Mouse (Mus musculus) stomach, adult 2 months (tissue): ENCODE measurements around the gene Rxfp4. TPM values are rescaled to one million over a fixed set of nuclear protein-coding genes. Genes with fewer than 3 reads are reported as not detected.

Experiments used
- polyA plus RNA-seq: library from polyadenylated mRNA; depleted of rRNA; stranded (reverse); fragments of >200 nt; gene quantifications from 2 replicates; pipeline ENCODE4 v1.2.3, GENCODE M21; 2012; rRNA removed

Gene Rxfp4
- 0.11 TPM in 1 of 2 replicates, not detected in the other for polyA plus RNA-seq

GRCm38 (mm10) chr3:88652846-88653515 lies at the start of gene Rxfp4:
Gene Rxfp4, minus strand, starts transcription at chr3:88653142.

GRCm38 (mm10) chr3:88684980-88685941 lies 32.3 kb upstream of the Rxfp4 start, which contains the start of gene Khdc4:
Gene Khdc4, plus strand, starts transcription at chr3:88685803.

GRCm38 (mm10) chr3:88605666-88606065 lies 47.3 kb downstream of the Rxfp4 start, which contains the start of gene Arhgef2:
Gene Arhgef2, plus strand, starts transcription at chr3:88605966.

Other genes with a start within 250 kb of the Rxfp4 start
- gene Pmf1, start 242.8 kb downstream of the Rxfp4 start, polyA plus RNA-seq: 41.6 and 46.6 TPM in 2 replicates
- 9.1 and 9.2 TPM in 2 replicates for gene Slc25a44, start 228.0 kb downstream of the Rxfp4 start, polyA plus RNA-seq
- gene Sema4a, start 192.0 kb downstream of the Rxfp4 start, polyA plus RNA-seq: 63.2 and 71.8 TPM in 2 replicates
- gene Lmna, start 143.2 kb downstream of the Rxfp4 start, polyA plus RNA-seq: 280 and 417 TPM in 2 replicates
- gene Mex3a, start 120.7 kb downstream of the Rxfp4 start, polyA plus RNA-seq: 0.32 and 0.44 TPM in 2 replicates
- gene Rab25, start 104.8 kb downstream of the Rxfp4 start, polyA plus RNA-seq: 222 and 238 TPM in 2 replicates
- gene Lamtor2, start 100.1 kb downstream of the Rxfp4 start, polyA plus RNA-seq: 83.0 and 88.7 TPM in 2 replicates
- gene Ubqln4, start 99.4 kb downstream of the Rxfp4 start, polyA plus RNA-seq: 30.5 and 32.0 TPM in 2 replicates
- 83.7 and 87.3 TPM in 2 replicates for gene Ssr2, start 77.3 kb downstream of the Rxfp4 start, polyA plus RNA-seq
- gene Arhgef2, start 47.2 kb downstream of the Rxfp4 start, polyA plus RNA-seq: 29.7 and 42.2 TPM in 2 replicates
- 30.1 and 31.0 TPM in 2 replicates for gene Khdc4, start 32.7 kb upstream of the Rxfp4 start, polyA plus RNA-seq
- 22.9 and 28.9 TPM in 2 replicates for gene Rit1, start 63.7 kb upstream of the Rxfp4 start, polyA plus RNA-seq
- 2.0 and 2.1 TPM in 2 replicates for gene Syt11, start 122.0 kb upstream of the Rxfp4 start, polyA plus RNA-seq
- 4.5 and 5.0 TPM in 2 replicates for gene Gon4l, start 182.1 kb upstream of the Rxfp4 start, polyA plus RNA-seq